Mouse (Mus musculus) lung, adult 2 months (tissue): ENCODE measurements at regions not wholly inside any gene's neighbourhood (a gene's known extent, or its start where the extent isn't known, plus 50 kb on each side); places are given as distances from the start of the nearest gene placed in this dataset.

ENCODE experiments used
- CTCF ChIP-seq: fragments of 200-500 bp; IDR thresholded peaks from 2 replicates; pipeline ENCODE4 v1.5.1; 2011; ENCODE audit warnings: mild to moderate bottlenecking, low read length, control low read depth; ENCODE audit not compliant: insufficient read depth
- POLR2A ChIP-seq: fragments of 200-500 bp; IDR thresholded peaks from 2 replicates; pipeline ENCODE4 v1.6.1; 2011; ENCODE audit warnings: low read depth, mild to moderate bottlenecking, control low read depth, low read length, borderline replicate concordance; ENCODE audit errors: extremely low read depth

- TF ChIP-seq POLR2A (no peak), CTCF (no peak)
Observed at GRCm38 (mm10) chr5:73902470-73903218, 165.6 kb downstream of the Usp46 start.
